Mouse (Mus musculus): ENCODE results near the gene Ly6g.
"Not testable (repeated sequence)": the region's sequence is repeated elsewhere in the genome, so short reads cannot be mapped to it uniquely, and the experiment has no call there.

Ly6g gene

DNA sequence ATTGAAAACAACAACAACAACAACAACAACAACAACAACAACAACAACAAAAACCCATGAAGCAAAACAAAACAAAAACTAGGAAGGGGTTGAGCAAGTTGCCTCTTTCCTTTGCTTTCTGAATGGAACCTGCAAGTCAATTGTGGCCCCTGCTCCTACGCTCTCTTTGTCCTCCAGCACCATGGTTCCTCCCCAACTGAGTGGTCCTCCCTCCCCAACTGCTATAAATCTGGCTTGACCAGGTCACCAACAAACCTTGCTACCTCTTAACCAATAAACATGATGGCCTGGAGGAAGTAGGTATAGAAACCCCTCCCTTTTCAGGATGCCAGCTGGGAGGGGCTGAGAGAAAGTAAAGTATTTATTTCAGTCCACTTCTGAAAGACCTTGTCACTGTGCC, at the start of gene Ly6g:
Gene Ly6g (plus strand): TSS at position 301 of the 400 bp plus-strand sequence.
- no peak for DNase-seq

DNA sequence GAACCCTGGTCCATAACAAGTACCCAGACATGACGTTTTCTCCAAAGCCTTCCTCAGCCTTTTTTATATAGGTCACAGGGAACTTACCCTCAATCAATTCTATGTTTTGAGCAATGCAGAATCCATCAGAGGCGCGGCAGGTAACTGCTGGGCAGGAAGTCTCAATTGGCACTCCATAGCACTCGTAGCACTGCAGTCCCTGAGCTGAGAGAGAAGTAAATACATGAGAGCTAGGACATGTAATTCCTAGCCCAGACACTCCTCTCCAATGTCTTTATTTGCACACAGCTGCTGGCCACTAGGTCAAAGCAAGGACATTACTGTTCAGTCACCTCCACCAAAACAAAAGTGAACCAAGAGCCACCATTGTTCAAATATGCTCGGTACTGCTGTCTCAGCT, 44.6 kb upstream of the Ly6g start:
- DNase-seq = not testable (repeated sequence)

DNA sequence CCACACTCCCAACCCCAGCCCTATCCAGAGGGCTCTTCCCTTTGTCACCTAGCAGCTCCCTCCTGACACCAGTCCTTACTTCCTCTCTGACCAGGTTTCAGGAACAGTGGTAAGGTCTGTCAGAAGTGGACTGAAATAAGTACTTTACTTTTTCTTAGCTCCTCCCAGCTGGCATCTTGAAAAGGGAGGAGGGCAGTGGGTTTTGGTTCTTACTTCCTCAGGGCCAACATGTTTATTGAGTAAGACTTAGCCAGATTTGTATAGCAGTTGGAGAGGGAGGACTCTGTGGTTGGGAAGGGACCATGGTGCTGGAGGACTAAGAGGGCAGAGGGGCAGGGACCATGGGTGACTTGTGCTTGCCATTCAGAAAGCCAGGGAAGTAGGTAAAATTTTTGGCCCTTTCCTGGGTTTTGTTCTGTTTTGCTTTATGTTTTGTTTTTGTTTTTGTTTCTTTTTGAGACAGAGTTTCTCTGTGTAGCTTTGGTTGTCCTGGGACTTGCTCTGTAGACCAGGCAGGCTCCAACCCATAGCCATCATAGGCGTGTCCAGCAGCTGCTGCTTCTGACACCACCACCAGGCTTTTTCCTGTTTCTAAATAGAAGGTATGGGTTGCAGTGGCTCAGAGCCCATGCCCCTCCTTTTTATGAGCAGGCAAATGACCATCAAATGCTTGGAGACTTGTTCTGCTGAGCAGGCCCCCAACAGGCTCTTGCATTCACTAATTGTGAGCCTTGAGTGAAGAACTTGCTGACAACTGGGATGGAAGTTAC, 43.0 kb upstream of the Ly6g start, which contains the start of gene Ly6c2:
Gene Ly6c2 (minus strand): TSS at position 110 of the 770 bp plus-strand sequence.
- not testable (repeated sequence) for DNase-seq

DNA sequence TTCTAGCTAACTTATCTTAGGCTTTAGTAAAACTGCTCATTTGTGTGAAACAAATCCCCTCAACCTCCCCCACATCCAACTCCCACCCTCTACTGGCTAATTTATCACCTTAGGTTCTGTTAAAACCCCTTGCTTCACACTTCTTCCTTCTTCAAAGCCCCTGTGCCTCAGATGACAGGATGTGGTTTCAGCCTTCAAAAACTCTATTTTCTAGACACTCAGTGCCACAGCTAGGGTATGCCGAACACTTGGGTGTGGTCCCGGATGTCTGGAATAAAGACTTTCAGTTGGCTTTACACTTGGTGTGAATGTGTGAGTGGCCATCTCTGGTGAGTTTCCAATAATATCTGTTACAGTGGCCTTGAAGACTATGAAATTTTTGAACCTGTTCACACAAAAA, 38.5 kb upstream of the Ly6g start:
- DNase-seq = peak; percentile 80

DNA sequence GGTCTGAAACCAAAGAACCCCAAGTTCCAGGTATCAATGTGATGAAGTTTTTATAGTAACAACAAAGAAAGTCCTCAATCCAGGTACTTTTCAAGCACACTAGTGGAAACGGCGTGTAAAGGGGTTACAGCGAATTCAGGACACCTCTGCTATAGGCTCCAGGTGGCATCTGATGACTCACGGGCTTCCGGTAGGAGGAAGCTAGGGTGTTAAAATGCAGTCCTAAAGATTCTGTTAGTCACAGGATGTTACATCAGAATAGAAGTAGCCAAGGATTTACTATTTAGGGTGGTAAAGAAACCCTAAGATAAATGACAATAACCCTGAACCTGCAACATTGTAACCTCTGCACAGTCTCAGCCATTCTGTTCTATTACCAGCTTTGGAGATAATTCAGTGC, 37.6 kb upstream of the Ly6g start:
- peak; percentile 39 for DNase-seq

DNA sequence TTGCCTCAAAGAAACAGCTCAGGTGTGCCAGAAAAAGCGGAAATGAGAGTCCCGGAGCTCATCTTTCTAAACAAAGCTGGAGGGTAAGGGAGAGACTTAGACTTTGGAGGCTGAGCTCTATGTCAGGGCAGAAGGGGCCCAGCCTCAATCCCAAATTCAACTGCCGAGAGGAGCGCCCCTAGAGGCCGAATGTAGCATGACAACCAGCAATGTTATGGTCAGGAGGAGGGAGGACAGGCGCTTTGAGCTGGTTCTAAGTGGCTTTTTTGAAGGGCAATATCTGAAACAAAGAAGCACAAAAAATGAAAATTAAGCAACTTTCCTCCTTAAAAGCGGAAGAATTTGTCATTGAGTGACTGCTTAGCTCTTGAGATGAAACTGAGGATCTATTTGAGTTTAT, 36.3 kb upstream of the Ly6g start:
- peak; percentile 75 for DNase-seq

DNA sequence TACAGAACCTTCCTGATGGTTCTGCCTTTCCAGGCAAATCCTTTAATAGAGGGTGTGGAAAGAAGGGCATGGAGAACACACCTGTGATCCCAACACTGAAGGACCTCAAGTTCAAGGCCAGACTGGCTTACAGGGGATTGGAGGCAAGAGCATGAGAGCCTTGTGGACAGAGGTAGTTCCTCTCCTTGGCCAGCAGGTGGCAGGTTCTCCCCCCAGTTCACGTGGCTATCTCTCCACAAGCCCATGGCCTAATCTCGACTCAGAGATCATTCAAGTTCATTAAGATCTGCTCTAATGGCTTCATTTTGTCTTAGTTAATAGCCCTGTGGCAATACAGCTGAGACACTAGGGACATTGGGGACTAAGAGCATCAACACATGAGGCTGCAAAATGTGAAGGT, 35.0 kb upstream of the Ly6g start:
- peak; percentile 66 for DNase-seq

DNA sequence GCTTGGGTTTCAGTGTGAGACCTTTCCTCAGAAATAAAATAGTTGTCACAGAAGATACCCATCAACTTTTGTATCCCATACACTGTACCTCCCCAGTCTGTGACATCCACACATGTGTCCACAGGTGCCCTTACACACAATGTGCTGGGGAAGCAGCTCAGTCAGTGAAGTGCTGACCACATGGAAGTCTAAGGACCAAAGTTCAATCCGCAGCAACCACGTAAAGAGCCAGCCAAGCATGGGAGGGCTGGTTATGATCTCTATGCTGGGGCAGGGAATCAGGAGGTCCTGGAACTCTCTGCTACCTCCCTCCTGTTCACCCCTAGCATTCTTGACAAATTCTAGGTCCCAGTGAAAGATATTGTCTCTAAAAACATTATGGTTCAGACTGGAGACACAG, 22.7 kb upstream of the Ly6g start:
- not testable (repeated sequence) for DNase-seq

DNA sequence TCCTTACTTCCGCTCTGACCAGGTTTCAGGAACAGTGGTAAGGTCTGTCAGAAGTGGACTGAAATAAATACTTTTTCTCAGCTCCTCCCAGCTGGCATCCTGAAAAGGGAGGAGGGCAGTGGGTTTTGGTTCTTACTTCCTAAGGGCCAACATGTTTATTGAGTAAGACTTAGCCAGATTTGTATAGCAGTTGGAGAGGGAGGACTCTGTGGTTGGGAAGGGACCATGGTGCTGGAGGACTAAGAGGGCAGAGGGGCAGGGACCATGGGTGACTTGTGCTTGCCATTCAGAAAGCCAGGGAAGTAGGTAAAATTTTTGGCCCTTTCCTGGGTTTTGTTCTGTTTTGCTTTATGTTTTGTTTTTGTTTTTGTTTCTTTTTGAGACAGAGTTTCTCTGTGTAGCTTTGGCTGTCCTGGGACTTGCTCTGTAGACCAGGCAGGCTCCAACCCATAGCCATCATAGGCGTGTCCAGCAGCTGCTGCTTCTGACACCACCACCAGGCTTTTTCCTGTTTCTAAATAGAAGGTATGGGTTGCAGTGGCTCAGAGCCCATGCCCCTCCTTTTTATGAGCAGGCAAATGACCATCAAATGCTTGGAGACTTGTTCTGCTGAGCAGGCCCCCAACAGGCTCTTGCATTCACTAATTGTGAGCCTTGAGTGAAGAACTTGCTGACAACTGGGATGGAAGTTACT, 19.8 kb upstream of the Ly6g start:
- not testable (repeated sequence) for DNase-seq

DNA sequence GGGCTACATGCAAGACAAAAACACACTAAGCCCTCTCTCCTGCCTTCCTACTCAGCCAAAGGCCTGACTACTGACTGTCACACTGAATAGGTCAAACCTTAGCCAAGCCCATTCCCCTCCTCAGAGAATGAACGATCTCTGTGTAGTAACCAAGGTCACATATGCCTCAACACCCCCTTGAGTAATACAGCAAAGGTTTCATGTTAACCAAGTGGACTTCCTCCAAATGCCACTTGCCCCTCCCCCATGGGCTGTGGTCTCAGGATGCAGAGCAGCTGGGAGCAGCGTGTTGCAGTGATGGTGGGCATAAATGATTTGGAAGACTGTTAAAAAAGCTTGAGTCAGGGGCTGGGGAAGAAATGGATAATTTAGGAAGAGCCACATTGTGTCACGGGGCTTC, 17.3 kb upstream of the Ly6g start:
- not testable (repeated sequence) for DNase-seq

DNA sequence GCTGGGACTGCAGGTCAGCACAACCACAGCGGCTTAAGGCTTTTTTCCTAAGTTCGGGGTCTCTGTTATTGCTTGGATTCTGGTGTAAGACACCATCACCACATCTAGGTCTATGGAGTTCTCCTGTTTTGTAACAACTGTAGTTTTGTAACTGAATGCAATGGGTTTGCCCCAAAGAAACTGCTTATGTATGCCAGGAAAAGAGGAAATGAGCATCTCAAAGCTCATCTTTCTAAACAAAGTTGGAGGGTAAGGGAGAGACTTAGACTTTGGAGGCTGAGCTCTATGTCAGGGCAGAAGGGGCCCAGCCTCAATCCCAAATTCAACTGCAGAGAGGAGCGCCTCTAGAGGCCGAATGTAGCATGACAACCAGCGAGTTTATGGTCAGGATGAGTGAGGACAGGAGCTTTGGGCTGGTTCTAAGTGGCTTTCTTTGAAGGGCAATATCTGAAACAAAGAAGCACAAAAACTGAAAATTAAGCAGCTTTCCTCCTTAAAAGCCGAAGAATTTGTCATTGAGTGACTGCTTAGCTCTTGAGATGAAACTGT, 13.2 kb upstream of the Ly6g start:
- peak; percentile 70 for DNase-seq

DNA sequence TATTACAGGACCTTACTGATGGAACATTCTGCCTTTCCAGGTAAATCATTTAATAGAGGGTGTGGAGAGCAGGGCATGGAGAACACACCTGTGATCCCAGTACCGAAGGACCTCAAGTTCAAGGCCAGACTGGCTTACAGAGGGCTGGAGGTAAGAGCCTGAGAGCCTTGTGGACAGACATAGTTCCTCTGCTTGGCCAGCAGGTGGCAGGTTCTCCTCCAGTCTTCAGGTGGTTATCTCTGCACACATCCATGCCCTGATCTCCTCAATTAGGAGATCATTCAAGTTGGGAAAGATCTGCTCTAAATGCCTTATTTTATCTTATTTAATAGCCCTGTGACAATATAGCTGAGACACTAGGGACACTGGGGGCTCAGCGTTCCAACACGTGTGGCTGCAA, 11.3 kb upstream of the Ly6g start:
- peak; percentile 45 for DNase-seq

DNA sequence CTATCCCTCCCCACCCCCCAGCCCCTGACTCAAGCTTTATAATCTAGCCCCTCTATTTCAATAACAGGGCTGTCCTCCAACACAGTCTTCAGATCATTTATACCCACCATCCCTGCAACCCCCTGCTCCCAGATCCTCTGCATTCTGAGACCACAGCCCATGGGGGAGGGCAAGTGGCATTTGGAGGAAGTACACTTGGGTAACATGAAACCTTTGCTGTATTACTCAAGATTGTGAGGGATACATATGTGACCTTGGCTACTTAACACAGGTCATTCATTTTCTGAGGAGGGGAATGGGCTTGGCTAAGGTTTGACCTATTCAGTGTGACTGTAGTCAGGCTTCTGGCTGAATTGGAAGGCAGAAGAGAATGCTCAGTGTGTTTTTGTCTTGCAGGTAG, 2.0 kb upstream of the Ly6g start:
- no peak for DNase-seq

DNA sequence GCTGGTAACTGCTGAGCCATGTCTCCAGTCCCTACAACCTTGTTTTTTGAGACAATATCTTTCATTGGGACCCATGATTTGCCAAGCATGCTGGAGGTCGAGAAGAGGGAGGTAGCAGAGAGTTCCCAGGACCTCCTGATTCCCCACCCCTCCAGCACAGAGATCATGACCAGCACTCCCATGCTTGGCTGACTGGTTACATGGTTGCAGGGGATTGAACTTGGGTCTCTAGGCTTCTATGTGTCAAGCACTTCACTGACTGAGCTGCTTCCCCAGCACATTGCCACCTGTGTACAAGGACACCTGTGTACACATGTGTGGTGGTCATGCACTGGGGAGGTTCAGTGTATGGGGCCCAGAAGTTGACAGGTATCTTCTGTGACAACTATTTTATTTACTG, 2.6 kb downstream of the Ly6g start:
- no peak for DNase-seq

DNA sequence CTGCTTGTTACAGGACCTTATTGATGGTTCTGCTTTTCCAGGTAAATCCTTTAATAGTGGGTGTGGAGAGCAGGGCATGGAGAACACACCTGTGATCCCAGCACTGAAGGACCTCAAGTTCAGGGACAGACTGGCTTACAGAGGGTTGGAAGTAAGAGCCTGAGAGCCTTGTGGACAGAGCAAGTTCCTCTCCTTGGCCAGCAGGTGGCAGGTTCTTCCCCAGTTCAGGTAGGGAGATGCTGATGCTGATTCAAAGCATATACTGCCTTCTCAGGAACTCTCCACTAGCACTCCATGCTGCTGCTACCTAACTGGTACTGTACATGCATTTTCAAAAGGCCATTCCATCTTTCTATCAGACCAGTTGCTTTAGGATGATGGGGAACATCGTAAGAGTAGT, 20.5 kb downstream of the Ly6g start:
- peak; percentile 58 for DNase-seq

DNA sequence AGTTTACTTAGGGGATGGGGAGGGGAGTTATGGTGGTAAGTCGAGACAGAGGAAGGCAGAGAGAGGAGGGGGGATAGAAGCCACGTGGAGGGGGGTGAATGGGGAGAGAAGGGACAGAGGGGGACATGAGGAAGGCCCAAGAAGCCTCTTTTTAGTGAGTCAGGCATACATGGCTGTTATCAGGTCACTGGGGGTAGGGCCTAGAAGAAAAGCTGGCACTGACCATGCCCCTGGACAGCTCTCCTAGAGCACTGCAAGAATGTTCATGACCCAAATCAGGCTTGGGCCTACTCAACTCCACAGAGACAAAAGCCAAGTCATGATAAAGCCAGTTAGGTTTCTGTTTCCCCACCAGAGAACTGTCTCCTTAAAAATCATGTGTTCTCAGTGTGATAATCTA, 31.3 kb downstream of the Ly6g start:
- no peak for DNase-seq

DNA sequence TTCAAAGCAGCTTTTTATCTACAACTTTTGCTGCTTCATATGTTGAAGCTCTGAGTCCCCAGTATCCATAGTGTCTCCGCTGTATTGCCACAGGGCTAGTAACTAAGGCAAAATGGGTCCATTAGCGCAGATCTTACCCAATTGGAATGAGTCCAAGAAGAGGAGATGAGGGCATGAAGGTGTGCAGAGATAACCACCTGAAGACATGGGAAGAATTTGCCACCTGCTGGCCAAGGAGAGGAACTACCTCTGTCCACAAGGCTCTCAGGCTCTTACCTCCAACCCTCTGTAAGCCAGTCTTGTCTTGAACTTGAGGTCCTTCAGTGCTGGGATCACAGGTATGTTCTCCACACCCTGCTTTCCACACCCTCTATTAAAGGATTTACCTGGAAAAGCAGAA, 34.1 kb downstream of the Ly6g start:
- peak; percentile 44 for DNase-seq

DNA sequence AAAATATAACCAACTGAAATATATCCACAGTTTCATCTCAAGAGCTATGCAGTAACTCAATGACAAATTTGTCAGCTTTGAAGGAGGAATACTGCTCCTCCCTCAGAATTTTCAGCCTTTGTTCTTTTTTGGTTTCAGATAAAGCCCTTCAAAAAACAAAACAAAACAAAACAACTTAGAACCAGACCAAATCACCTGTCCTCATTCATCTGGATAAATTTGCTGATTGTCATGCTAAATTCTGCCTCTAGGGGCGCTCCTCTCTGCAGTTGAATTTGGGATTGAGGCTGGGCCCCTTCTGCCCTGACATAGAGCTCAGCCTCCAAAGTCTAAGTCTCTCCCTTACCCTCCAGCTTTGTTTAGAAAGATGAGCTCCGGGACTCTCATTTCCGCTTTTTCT, 35.5 kb downstream of the Ly6g start:
- DNase-seq = peak; percentile 42

Data from thymus, postnatal 14 days (tissue).